Mouse (Mus musculus) testis, adult 2 months (tissue): Measurements from ENCODE around the gene Immp2l.

ENCODE experiments used
- CTCF ChIP-seq: fragments of 200-500 bp; IDR thresholded peaks from 2 replicates; pipeline ENCODE4 v1.5.1; 2012; ENCODE audit warnings: low read depth, mild to moderate bottlenecking, inconsistent platforms, low read length, moderate library complexity; ENCODE audit not compliant: control insufficient read depth, insufficient read depth, insufficient replicate concordance
- POLR2A ChIP-seq: fragments of 200-500 bp; IDR thresholded peaks from 2 replicates; pipeline ENCODE4 v1.6.1; 2012; ENCODE audit warnings: low read depth, mild to moderate bottlenecking, inconsistent platforms, low read length, moderate library complexity; ENCODE audit not compliant: control insufficient read depth

DNA sequence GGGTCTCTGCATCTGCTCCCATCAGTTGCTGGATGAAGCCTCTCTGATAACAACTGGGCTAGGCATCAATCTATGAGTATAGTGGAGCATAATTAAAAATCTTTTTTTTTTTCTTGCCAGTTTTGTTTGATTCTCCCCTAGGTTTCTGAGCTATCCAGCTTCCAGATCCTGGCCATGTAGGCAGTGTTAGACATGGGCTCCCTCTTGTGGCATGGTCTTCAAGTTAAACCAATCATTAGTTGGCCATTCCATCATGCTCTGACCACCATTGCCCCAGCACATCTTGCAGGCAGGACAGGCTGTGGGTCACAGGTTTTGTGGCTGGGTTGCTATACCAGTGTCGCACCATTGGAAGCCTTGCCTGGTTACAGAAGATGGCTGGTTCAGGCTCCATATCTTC is 656.3 kb downstream of the Immp2l start:
- TF ChIP-seq CTCF, result no peak
- no peak for TF ChIP-seq POLR2A
